Mouse (Mus musculus): ENCODE data around the gene Ppm1h.
"Not testable (repeated sequence)": the region's sequence is repeated elsewhere in the genome, so short reads cannot be mapped to it uniquely, and the experiment has no call there.

Gene Ppm1h

GRCm38 (mm10) chr10:122890682-122891350 is 212.3 kb downstream of the Ppm1h start:
- no peak for DNase-seq (ENCODE audit: extremely low spot score)

- DNase-seq (ENCODE audit: extremely low spot score), result no peak
These were observed 212.9 kb downstream of the Ppm1h start for GRCm38 (mm10) chr10:122891461-122891860.

GRCm38 (mm10) chr10:122894555-122895069 is 216.1 kb downstream of the Ppm1h start:
- no peak for DNase-seq (ENCODE audit: extremely low spot score)

GRCm38 (mm10) chr10:122895121-122895770 is 216.7 kb downstream of the Ppm1h start:
- DNase-seq (ENCODE audit: extremely low spot score), result peak; percentile 34

- no peak for DNase-seq (ENCODE audit: extremely low spot score)
These were observed 221.4 kb downstream of the Ppm1h start for GRCm38 (mm10) chr10:122899971-122900370.

- DNase-seq (ENCODE audit: extremely low spot score), result no peak
These were observed 221.9 kb downstream of the Ppm1h start for GRCm38 (mm10) chr10:122900466-122900865.

- DNase-seq (ENCODE audit: extremely low spot score), result no peak
These were observed 222.8 kb downstream of the Ppm1h start for GRCm38 (mm10) chr10:122901379-122901778.

- DNase-seq (ENCODE audit: extremely low spot score), result no peak
These were observed 231.0 kb downstream of the Ppm1h start for GRCm38 (mm10) chr10:122909406-122910032.

- peak; percentile 53 for DNase-seq (ENCODE audit: extremely low spot score)
These were observed 232.2 kb downstream of the Ppm1h start for GRCm38 (mm10) chr10:122910798-122911225.

GRCm38 (mm10) chr10:122911668-122912067 is 233.1 kb downstream of the Ppm1h start:
- no peak for DNase-seq (ENCODE audit: extremely low spot score)

GRCm38 (mm10) chr10:122912086-122912690 is 233.6 kb downstream of the Ppm1h start:
- no peak for DNase-seq (ENCODE audit: extremely low spot score)

GRCm38 (mm10) chr10:122912701-122913368 is 234.3 kb downstream of the Ppm1h start:
- peak; percentile 71 for DNase-seq (ENCODE audit: extremely low spot score)

GRCm38 (mm10) chr10:122913393-122913792 is 234.8 kb downstream of the Ppm1h start:
- DNase-seq (ENCODE audit: extremely low spot score), result no peak

GRCm38 (mm10) chr10:122915905-122916304 is 237.3 kb downstream of the Ppm1h start:
- no peak for DNase-seq (ENCODE audit: extremely low spot score)

- DNase-seq (ENCODE audit: extremely low spot score), result no peak
These were observed 239.2 kb downstream of the Ppm1h start for GRCm38 (mm10) chr10:122917648-122918324.

- DNase-seq (ENCODE audit: extremely low spot score), result no peak
These were observed 239.7 kb downstream of the Ppm1h start for GRCm38 (mm10) chr10:122918325-122918694.

- no peak for DNase-seq (ENCODE audit: extremely low spot score)
These were observed 240.2 kb downstream of the Ppm1h start for GRCm38 (mm10) chr10:122918754-122919153.

GRCm38 (mm10) chr10:122919416-122919815 is 240.9 kb downstream of the Ppm1h start:
- no peak for DNase-seq (ENCODE audit: extremely low spot score)

GRCm38 (mm10) chr10:122920218-122920795 is 241.7 kb downstream of the Ppm1h start:
- DNase-seq (ENCODE audit: extremely low spot score), result no peak

GRCm38 (mm10) chr10:122922226-122922625 is 243.7 kb downstream of the Ppm1h start:
- DNase-seq (ENCODE audit: extremely low spot score), result no peak

GRCm38 (mm10) chr10:122924571-122924970 is 246.0 kb downstream of the Ppm1h start:
- not testable (repeated sequence) for DNase-seq (ENCODE audit: extremely low spot score)
